Mouse (Mus musculus) MEL (cell line): ENCODE measurements around the gene Ddah1. TPM values are rescaled to one million over a fixed set of nuclear protein-coding genes. Genes with fewer than 3 reads are reported as not detected.

ENCODE experiments used
- DNase-seq: peaks from one replicate; pipeline ENCODE4 v3.0.0; 2011; ENCODE audit warnings: low read depth, low spot score
- H3K27ac ChIP-seq: 2 replicates; pipeline ENCODE4 v1.5.1; 2012; ENCODE audit warnings: low read depth, mild to moderate bottlenecking, control low read depth, low read length, moderate library complexity; ENCODE audit not compliant: control insufficient read depth
- H3K27me3 ChIP-seq, 2 experiments: fragments of 150-350 bp in 1 of 2; sonication (generic) in 1 of 2; 2 replicates each; pipeline ENCODE4 v1.6.1; 2012; ENCODE audit warnings: low read length in 2 of 2, mild to moderate bottlenecking in 2 of 2, improper control_type of control experiment in 1 of 2, moderate library complexity in 1 of 2; ENCODE audit not compliant: insufficient read depth in 2 of 2, control insufficient read depth in 1 of 2
- H3K36me3 ChIP-seq, 2 experiments: 2 replicates each; pipeline ENCODE4 v1.6.1; 2012 to 2014; ENCODE audit warnings: low read length in 2 of 2, improper control_type of control experiment in 1 of 2, inconsistent platforms in 1 of 2, mild to moderate bottlenecking in 1 of 2; ENCODE audit not compliant: insufficient read depth in 2 of 2, control insufficient read depth in 1 of 2
- H3K4me1 ChIP-seq, 2 experiments: fragments of 150-350 bp in 1 of 2; sonication (generic) in 1 of 2; 2 replicates each; pipeline ENCODE4 v1.6.1; 2012; ENCODE audit warnings: low read length in 2 of 2, improper control_type of control experiment in 1 of 2, mild to moderate bottlenecking in 1 of 2; ENCODE audit not compliant: insufficient read depth in 2 of 2, control insufficient read depth in 1 of 2
- H3K4me3 ChIP-seq, 2 experiments: fragments of 150-350 bp in 1 of 2; sonication (generic) in 1 of 2; 2 replicates each; pipeline ENCODE4 v1.5.1; 2012; ENCODE audit warnings: low read depth in 2 of 2, low read length in 2 of 2, mild to moderate bottlenecking in 2 of 2, moderate library complexity in 2 of 2, control low read depth in 1 of 2, improper control_type of control experiment in 1 of 2; ENCODE audit not compliant: control insufficient read depth in 1 of 2, insufficient read depth in 1 of 2
- H3K79me2 ChIP-seq: 2 replicates; pipeline ENCODE4 v1.6.1; 2012; ENCODE audit warnings: mild to moderate bottlenecking, low read length, moderate library complexity; ENCODE audit not compliant: control insufficient read depth, poor library complexity, insufficient read depth
- H3K9ac ChIP-seq: 2 replicates; pipeline ENCODE4 v1.6.1; 2012; ENCODE audit warnings: low read depth, mild to moderate bottlenecking, control low read depth, low read length, moderate library complexity; ENCODE audit not compliant: control insufficient read depth, poor library complexity, severe bottlenecking
- H3K9me3 ChIP-seq: fragments of 150-350 bp; sonication (generic); replicated peaks from 2 replicates; pipeline ENCODE4 v1.6.1; 2012; ENCODE audit warnings: mild to moderate bottlenecking, low read length, improper control_type of control experiment, moderate library complexity; ENCODE audit not compliant: insufficient read depth
- BHLHE40 ChIP-seq: IDR thresholded peaks from 2 replicates; pipeline ENCODE4 v1.6.1; 2012; ENCODE audit warnings: low read depth, mild to moderate bottlenecking, inconsistent platforms, low read length, improper control_type of control experiment, borderline replicate concordance
- CHD1 ChIP-seq: IDR thresholded peaks from 2 replicates; pipeline ENCODE4 v1.6.1; 2012; ENCODE audit warnings: low read depth, mild to moderate bottlenecking, inconsistent platforms, low read length, improper control_type of control experiment
- E2F4 ChIP-seq: IDR thresholded peaks from 2 replicates; pipeline ENCODE4 v1.6.1; 2011; ENCODE audit warnings: low read depth, low read length, improper control_type of control experiment, borderline replicate concordance
- ELF1 ChIP-seq: IDR thresholded peaks from 2 replicates; pipeline ENCODE4 v1.6.1; 2014; ENCODE audit warnings: low read depth, mild to moderate bottlenecking, inconsistent platforms, low read length, improper control_type of control experiment, moderate library complexity
- EP300 ChIP-seq, 2 experiments: IDR thresholded peaks; 2 replicates each; pipeline ENCODE4 v1.6.1; 2011; ENCODE audit warnings: improper control_type of control experiment in 2 of 2, low read length in 2 of 2, low read depth in 1 of 2, mild to moderate bottlenecking in 1 of 2
- ETS1 ChIP-seq: IDR thresholded peaks from 2 replicates; pipeline ENCODE4 v1.6.1; 2012; ENCODE audit warnings: low read depth, mild to moderate bottlenecking, inconsistent platforms, low read length, improper control_type of control experiment, moderate library complexity
- JUND ChIP-seq: IDR thresholded peaks from 2 replicates; pipeline ENCODE4 v1.6.1; 2011; ENCODE audit warnings: low read depth, mild to moderate bottlenecking, improper control_type of control experiment, low read length
- KAT2A ChIP-seq: conservative IDR thresholded peaks from 2 replicates; pipeline ENCODE4 v1.6.1; 2012; ENCODE audit warnings: low read depth, low read length, improper control_type of control experiment, inconsistent platforms
- MAX ChIP-seq: IDR thresholded peaks from 2 replicates; pipeline ENCODE4 v1.6.1; 2011; ENCODE audit warnings: low read length, improper control_type of control experiment
- MYB ChIP-seq: IDR thresholded peaks from 2 replicates; pipeline ENCODE4 v1.6.1; 2011; ENCODE audit warnings: mild to moderate bottlenecking, low read depth, low read length, improper control_type of control experiment
- NELFE ChIP-seq: IDR thresholded peaks from 2 replicates; pipeline ENCODE4 v1.6.1; 2011; ENCODE audit warnings: low read depth, low read length, improper control_type of control experiment
- POLR2A ChIP-seq, 2 experiments: IDR thresholded peaks; 2 replicates each; pipeline ENCODE4 v1.6.1; 2011 to 2012; ENCODE audit warnings: low read length in 2 of 2, mild to moderate bottlenecking in 2 of 2, control low read depth in 1 of 2, improper control_type of control experiment in 1 of 2, low read depth in 1 of 2, moderate library complexity in 1 of 2; ENCODE audit not compliant: control insufficient read depth in 1 of 2, insufficient read depth in 1 of 2, poor library complexity in 1 of 2
- RAD21 ChIP-seq: IDR thresholded peaks from 2 replicates; pipeline ENCODE4 v1.6.1; 2011; ENCODE audit warnings: mild to moderate bottlenecking, low read depth, low read length, improper control_type of control experiment
- RCOR1 ChIP-seq: IDR thresholded peaks from 2 replicates; pipeline ENCODE4 v1.6.1; 2012; ENCODE audit warnings: low read depth, mild to moderate bottlenecking, inconsistent platforms, low read length, improper control_type of control experiment
- SIN3A ChIP-seq: IDR thresholded peaks from 2 replicates; pipeline ENCODE4 v1.6.1; 2012; ENCODE audit warnings: low read length, improper control_type of control experiment, inconsistent platforms
- TAL1 ChIP-seq: IDR thresholded peaks from 2 replicates; pipeline ENCODE4 v1.6.1; 2012; ENCODE audit warnings: mild to moderate bottlenecking, inconsistent platforms, low read length, moderate library complexity, mixed read lengths
- ZC3H11A ChIP-seq: IDR thresholded peaks from 2 replicates; pipeline ENCODE4 v1.6.1; 2012; ENCODE audit warnings: low read depth, mild to moderate bottlenecking, inconsistent platforms, low read length, improper control_type of control experiment
- ZKSCAN1 ChIP-seq: IDR thresholded peaks from 2 replicates; pipeline ENCODE4 v1.6.1; 2012; ENCODE audit warnings: low read depth, mild to moderate bottlenecking, inconsistent platforms, low read length, improper control_type of control experiment, moderate library complexity
- ZMIZ1 ChIP-seq: IDR thresholded peaks from 2 replicates; pipeline ENCODE4 v1.6.1; 2012; ENCODE audit warnings: low read depth, mild to moderate bottlenecking, inconsistent platforms, low read length, improper control_type of control experiment, moderate library complexity
- ZNF384 ChIP-seq: IDR thresholded peaks from 2 replicates; pipeline ENCODE4 v1.6.1; 2012; ENCODE audit warnings: low read depth, mild to moderate bottlenecking, inconsistent platforms, low read length, improper control_type of control experiment
- polyA plus RNA-seq, 2 experiments: library from polyadenylated mRNA; stranded (reverse) in 1 of 2; unstranded in 1 of 2; fragments of >175 nt in 1 of 2; fragments of >200 nt in 1 of 2; gene quantifications; 2 replicates each; pipeline versions ENCODE4 v1.2.1 to v1.2.4; 2012; ENCODE audit warnings: low replicate concordance in 2 of 2, low read depth in 1 of 2; ENCODE audit not compliant: insufficient read length in 2 of 2, insufficient read depth in 1 of 2, missing spikeins in 1 of 2
- total RNA-seq: library from RNA; depleted of rRNA; stranded (reverse); fragments of 300-350 nt; gene quantifications from 2 replicates; pipeline ENCODE4 v1.2.3, GENCODE M21; 2012

The Ddah1 gene
- total and polyA plus RNA-seq, 3 experiments = not detected

- H3K79me2 ChIP-seq = no peaks in the 10 kb centered on the region
- no peak for DNase-seq
- no peak overlapping the region for H3K27ac ChIP-seq
- no peaks in the 10 kb centered on the region for H3K27me3 ChIP-seq
- no peak overlapping the region for H3K9ac ChIP-seq
- no peaks in the 10 kb centered on the region for H3K36me3 ChIP-seq
- no peaks in the 10 kb centered on the region for H3K9me3 ChIP-seq
- H3K4me3 ChIP-seq = no peak overlapping the region
- H3K4me1 ChIP-seq = no peaks in the 10 kb centered on the region
- TF ChIP-seq E2F4 (no peak), POLR2A (IDR thresholded peaks at IDR 0.05; ENCODE audit: control insufficient read depth in 1 of 2, insufficient read depth in 1 of 2, low read depth in 1 of 2, low read length in 2 of 2, poor library complexity in 1 of 2) (no peak), TAL1 (no peak), ZMIZ1 (no peak), NELFE (no peak), MAX (no peak), KAT2A (no peak), RCOR1 (no peak), ZKSCAN1 (no peak), ZC3H11A (no peak), ELF1 (no peak)
Observed at GRCm38 (mm10) chr3:145855299-145855698, 96.8 kb downstream of the Ddah1 start.

GRCm38 (mm10) chr3:145858388-145858787 lies 99.9 kb downstream of the Ddah1 start:
- Histone ChIP-seq H3K4me1 (no peaks in the 10 kb centered on the region), H3K9me3 (no peaks in the 10 kb centered on the region), H3K4me3 (no peak overlapping the region), H3K27me3 (no peaks in the 10 kb centered on the region), H3K9ac (no peak overlapping the region), H3K36me3 (no peaks in the 10 kb centered on the region), H3K79me2 (no peaks in the 10 kb centered on the region), H3K27ac (no peak overlapping the region)
- no peak for TF ChIP-seq MYB
- no peak for TF ChIP-seq KAT2A
- TF ChIP-seq EP300 (IDR thresholded peaks at IDR 0.05; ENCODE audit: low read depth in 1 of 2, low read length in 2 of 2) = no peak
- TF ChIP-seq ZMIZ1 = no peak
- TF ChIP-seq TAL1 = no peak
- no peak for TF ChIP-seq ZNF384
- no peak for TF ChIP-seq RAD21
- TF ChIP-seq SIN3A = no peak
- no peak for TF ChIP-seq CHD1
- no peak for TF ChIP-seq RCOR1
- no peak for TF ChIP-seq ZKSCAN1
- TF ChIP-seq BHLHE40 = no peak
- TF ChIP-seq JUND = no peak
- TF ChIP-seq ETS1 = no peak
- DNase-seq = no peak
